Mouse (Mus musculus) right cerebral cortex, postnatal 25 days (tissue): Measurements from ENCODE around the gene Tfb1m.
A peak's percentile ranks its signal among the peaks of the same experiment; 100 is the strongest.

Source experiments
- DNase-seq: peaks from one replicate; pipeline ENCODE4 v3.0.0; 2022

Gene Tfb1m

GRCm38 (mm10) chr17:3557331-3558311 lies at the start of gene Tfb1m:
Gene Tfb1m (minus strand): TSS chr17:3557781.
- DNase-seq: peak; percentile 97

DNA sequence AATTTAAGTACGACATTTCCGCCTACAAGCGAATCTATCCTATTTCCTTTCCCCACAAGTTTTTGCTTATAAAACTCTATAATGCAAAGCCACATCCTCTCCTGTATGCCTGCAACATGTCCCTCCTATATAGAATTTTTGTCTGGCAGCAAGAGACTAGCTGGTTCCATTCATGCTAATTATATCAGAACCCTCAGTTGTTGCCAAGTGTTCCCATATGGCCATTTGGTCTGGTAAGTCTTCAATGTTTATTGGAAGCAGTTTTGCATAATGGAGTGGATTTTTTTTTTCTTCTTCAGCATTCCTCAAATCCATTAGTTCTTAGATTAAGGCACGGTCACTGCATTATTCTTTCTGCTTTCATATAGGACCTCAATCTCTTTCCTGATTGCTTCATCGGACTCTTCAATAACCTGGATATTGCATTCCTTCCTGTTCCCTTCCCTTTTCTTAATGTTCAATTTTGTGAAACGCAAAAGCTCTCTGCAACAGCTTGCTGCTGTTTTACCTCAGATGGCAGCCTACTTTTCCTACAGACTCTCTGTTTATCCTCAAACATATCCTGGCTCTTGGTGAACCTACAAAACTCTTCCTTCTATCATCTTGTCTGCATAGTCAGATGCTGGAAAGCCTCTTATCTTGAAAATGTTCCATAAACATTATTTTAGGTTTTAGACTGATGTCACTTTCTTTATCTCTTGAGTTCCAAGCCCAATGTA lies 45.5 kb upstream of the Tfb1m start:
- no peak for DNase-seq

- no peak for DNase-seq
Observed at GRCm38 (mm10) chr17:3598393-3598792, 40.8 kb upstream of the Tfb1m start.

DNA sequence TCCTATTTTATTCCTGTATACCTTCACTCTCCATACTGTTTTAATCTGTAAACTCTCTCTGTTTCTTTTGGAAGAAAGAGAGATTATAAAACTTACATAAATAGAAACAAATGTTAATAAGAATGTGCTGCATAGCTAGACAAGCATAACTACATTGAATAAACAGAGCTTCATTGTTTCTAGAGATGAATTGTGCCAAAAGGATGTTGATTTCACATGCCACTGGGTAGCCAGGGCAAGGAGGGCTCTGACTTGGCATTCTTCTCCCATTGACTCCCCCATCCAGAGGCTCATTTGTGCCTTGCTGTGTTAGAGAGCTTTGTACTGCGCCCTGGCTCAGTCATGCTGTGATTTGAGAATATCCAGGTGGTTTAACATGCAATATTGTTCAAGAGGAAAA lies 40.3 kb upstream of the Tfb1m start:
- no peak for DNase-seq

GRCm38 (mm10) chr17:3597130-3597529 lies 39.5 kb upstream of the Tfb1m start:
- no peak for DNase-seq

DNA sequence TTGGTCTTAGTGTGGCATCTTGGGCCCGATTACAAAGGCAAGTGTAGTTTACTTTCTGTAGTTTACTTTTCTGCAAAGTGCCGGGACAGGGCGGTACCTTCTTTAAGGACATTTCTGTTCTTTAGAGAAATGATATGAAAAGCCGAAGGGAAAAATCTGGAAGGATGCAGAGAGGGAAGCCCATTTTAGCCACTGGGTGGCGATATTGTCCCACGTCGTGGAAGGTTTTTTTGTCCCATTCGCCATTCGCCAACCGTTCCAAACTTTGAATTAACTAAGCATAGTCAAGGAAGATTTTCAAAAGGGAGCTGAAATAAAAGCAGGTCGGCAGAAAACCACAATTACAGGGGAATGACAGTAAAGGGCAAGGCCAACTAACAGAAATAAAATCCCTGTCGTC lies 13.3 kb upstream of the Tfb1m start:
- peak; percentile 70 for DNase-seq

- DNase-seq: no peak
Observed at GRCm38 (mm10) chr17:3562405-3562804, 4.8 kb upstream of the Tfb1m start.

GRCm38 (mm10) chr17:3560534-3560933 lies 3.0 kb upstream of the Tfb1m start:
- no peak for DNase-seq

DNA sequence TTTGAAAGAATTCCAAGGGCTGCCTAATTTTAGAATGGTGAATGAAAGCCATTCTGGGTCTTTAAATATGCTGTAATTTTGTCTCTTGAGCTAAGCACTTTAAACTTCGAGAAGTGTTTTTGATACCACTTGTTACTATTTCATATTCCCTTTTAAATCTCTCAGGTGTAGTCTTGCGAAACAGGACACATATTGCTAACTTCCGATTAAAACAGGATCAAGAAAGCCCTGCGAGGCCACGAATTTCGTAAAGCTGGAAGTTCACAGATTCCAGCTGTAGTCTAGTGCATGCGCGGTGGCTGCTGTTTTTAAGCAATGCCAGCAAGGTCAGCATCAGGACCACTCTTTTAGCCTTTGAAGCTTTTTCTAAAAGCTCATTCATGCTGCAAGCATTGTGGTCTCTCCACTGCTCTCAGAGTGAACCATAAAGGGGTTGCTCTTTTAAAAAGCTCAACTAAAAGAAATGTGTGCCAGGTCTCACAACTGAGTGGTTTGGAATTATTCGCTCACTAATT lies 832 bp upstream of the Tfb1m start:
- DNase-seq: no peak

DNA sequence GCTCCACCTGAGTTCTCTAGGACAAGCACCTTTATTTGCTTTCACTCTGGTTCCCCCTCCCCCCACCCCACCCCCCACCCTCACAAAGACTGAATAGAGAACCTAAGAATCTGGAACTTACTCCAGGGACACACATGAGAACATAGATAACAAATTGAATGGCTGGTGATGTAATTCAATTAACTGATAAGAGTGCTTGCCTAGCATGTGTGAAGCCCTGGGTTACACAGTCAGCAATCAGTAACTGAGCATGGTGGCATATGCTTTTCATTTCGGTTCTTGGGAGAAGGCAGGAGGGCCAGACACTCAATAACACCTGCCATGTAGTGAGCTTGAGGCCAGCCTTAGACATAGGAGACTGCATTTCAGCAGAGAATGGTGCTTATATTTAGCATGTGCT lies 1.3 kb downstream of the Tfb1m start:
- DNase-seq: no peak

- DNase-seq: no peak
Observed at GRCm38 (mm10) chr17:3547725-3548124, 9.9 kb downstream of the Tfb1m start.

GRCm38 (mm10) chr17:3541033-3541432 lies 16.5 kb downstream of the Tfb1m start:
- DNase-seq: no peak

DNA sequence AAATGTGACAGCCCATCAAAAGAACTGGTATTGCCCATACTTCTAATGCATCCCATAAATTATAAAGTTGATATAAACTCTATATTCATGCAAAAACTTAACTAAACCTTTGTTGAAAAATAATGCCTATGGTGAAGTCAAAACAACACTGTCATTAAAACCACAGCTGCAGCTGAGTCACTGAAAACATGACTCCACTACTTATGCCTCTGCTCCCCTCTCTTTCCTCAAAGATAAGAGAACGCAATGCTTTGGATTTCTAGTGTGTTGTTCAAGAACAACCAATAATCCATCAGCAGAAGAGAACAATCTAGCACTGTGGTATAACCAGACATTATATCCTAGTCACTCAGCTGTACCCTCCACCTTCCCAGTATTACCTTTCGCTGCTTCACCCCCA lies 17.3 kb downstream of the Tfb1m start:
- no peak for DNase-seq

DNA sequence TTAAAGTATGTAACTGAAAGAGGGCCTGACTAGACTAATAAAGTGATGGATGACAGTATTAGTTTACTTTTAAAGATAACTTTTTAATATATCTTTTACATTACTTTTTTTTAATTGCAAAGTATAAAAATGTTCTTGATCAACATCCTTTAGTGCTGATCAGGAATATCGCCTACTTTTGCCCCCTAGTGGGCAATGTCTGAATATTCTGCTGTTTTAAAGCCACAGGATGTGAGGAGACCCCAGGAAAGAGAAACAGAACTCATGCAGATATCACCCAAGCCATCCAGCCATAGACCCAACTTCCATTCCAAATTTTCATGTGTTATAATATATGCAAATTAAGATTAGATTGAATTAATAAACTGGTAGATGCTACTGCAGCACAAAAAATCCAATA lies 24.2 kb downstream of the Tfb1m start:
- no peak for DNase-seq

DNA sequence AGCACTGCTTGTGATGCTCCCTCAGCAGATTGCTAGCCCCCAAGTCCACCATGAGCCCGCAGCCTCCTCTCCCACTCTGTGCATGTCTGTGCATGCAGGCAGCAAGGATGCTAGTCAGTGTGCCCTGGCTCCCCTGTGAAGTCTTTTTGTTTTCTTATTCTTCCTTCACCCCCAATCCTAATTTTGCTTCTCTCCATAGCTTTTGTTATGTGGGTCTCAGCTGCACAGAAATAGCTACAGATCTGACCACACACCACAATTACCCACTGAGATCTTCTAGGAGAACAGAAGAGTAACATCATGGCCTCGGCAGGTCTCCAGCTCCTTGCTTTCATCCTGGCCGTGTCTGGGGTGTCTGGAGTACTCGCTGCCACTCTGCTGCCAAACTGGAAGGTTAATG lies 25.3 kb downstream of the Tfb1m start, which contains the start of gene Cldn20:
Cldn20 (plus strand) TSS at position 301 of the 400 bp plus-strand sequence.
- DNase-seq: no peak

DNA sequence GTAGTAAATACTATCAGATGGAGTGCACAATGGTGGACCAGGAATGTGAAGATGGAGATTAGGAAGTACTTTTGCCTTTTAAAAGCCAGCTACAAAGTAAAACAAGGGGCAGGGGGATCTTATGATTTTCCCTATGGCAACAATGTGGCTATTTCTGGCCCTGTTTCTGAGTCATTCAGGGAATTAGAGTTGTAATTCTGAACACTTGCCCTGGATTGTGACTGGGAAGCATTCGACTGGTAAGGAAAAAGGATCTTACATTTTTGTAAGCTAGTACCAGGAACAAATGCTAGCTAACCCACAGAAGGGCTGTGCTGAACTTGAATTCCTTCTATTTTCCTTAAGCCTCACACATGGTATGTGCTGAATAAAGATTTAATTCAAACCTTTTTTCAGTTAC lies 25.9 kb downstream of the Tfb1m start:
- DNase-seq: no peak

- no peak for DNase-seq
Observed at GRCm38 (mm10) chr17:3530549-3530948, 27.0 kb downstream of the Tfb1m start.

- no peak for DNase-seq
Observed at GRCm38 (mm10) chr17:3529523-3529922, 28.1 kb downstream of the Tfb1m start.

DNA sequence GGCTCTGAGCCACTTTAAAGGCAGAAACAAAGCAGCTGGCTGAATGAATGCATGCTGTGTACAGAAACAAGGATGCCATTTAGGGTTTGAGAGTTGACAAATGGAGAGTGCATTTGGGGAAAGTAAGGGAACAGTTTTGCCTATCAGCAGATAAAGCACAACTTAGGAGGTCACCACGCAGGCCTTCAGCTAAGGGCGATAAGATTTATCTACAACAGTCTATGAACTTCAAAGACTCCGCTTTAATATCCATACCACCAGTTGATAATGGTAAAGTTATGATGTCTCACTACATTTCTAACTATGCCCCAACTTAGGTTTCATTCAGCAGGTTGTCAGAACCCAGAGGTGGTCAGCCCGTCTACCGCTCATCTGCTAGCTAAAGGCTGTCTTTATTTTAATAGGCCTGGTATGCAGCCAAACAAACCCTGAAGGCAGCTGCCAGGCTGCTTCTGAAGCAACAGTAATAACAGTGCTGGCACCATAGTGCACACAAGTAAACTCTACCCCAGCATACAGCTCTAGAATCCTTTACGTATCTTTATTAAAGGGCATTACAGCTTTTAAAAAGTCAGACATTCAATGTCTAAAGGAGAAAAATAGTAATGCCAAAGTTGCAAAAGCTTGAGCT lies 29.6 kb downstream of the Tfb1m start:
- DNase-seq: no peak

- no peak for DNase-seq
Observed at GRCm38 (mm10) chr17:3520344-3520743, 37.2 kb downstream of the Tfb1m start.

GRCm38 (mm10) chr17:3516406-3516805 lies 41.2 kb downstream of the Tfb1m start:
- no peak for DNase-seq

GRCm38 (mm10) chr17:3515851-3516250 lies 41.7 kb downstream of the Tfb1m start:
- no peak for DNase-seq

DNA sequence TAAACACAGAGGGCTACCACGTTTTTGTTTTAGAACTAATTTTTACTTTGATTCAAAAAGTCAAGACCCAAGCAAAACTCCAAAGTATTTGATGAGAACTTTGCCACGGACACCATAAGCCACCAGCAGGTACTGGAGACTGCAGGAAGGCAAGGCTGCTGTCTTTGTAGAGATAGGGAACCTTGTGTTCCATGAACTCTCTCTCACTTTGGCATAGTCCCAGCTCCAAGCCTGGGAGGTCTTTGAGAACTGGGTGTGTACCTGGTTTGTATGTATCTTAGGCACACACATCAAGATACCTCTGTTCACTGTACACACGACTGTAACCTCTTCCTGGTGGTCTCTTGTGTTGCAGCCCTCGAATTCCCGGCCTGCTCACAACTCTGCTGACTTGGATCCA lies 43.3 kb downstream of the Tfb1m start:
- no peak for DNase-seq
